Mouse (Mus musculus) heart, adult 8-10 months (tissue): ENCODE results near the gene Ep400. TPM values are rescaled to one million over a fixed set of nuclear protein-coding genes. Genes with fewer than 3 reads are reported as not detected.
A peak's percentile ranks its signal among the peaks of the same experiment; 100 is the strongest.

Experiments used
- DNase-seq: peaks from one replicate; pipeline ENCODE4 v3.0.0; 2022; ENCODE audit warnings: low spot score
- microRNA-seq: library from miRNA; unstranded; fragments of <30 nt; microRNA quantifications from one replicate; pipeline ENCODE4 v1.2.0, GENCODE M21; 2022
- total RNA-seq, 4 experiments: library from RNA; stranded (reverse); gene quantifications; 2 replicates each; pipeline ENCODE4 v1.2.4; 2022

Ep400 gene
- total RNA-seq, 4 experiments from 2014 or later: 33.2 to 37.3 (median 34.8) TPM

- DNase-seq: no peak
Observed at GRCm38 (mm10) chr5:110665486-110666121, 104.9 kb downstream of the Ep400 start.

GRCm38 (mm10) chr5:110664750-110665269 lies 105.7 kb downstream of the Ep400 start:
- DNase-seq: no peak

DNA sequence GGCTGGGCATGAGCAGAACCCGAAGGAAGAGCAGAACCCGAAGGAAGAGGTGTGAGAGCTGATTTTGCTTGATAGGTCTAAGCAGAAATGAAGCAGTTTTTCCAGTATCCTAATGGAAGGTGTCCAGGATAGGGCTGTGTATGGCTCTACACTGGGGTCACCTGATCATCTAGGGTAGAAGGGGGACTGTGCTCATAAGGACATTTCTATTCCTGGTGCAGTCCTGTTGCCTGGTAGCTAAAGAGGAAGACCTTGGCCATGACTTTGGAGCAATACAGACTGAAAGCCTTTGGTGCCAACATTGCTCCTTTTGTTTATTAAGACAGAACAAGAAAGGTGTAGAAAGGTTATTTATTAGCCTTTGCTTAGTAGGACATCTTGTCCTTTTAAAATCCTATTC lies 106.5 kb downstream of the Ep400 start:
- DNase-seq: peak; percentile 16

DNA sequence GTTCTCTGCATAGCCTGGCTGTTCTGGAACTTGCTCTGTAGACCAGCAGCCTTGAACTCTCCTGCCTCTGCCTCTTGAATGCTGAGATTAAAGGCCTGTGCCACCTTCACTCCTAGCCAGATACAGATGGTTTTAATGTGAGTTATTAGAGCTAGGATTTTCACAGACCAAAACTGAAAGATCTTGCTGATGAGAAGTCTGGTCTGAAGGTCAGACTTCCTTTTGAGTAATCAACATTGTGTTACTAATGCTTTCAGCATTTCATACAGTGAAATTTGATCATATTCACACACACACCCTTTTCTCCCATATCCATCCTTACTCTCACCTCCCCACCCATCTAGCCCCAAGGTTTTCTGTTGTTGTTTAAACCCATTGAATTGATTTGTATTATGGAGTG lies 110.8 kb downstream of the Ep400 start:
- DNase-seq: no peak

GRCm38 (mm10) chr5:110653686-110654085 lies 116.8 kb downstream of the Ep400 start:
- peak; percentile 6 for DNase-seq

GRCm38 (mm10) chr5:110652719-110653648 lies 117.5 kb downstream of the Ep400 start, which contains the start of the genes Noc4l and Ddx51:
Noc4l (minus strand) TSS chr5:110653417.
Ddx51 (plus strand) TSS chr5:110653451.
- peak; percentile 92 for DNase-seq

GRCm38 (mm10) chr5:110646377-110646776 lies 124.1 kb downstream of the Ep400 start:
- no peak for DNase-seq

DNA sequence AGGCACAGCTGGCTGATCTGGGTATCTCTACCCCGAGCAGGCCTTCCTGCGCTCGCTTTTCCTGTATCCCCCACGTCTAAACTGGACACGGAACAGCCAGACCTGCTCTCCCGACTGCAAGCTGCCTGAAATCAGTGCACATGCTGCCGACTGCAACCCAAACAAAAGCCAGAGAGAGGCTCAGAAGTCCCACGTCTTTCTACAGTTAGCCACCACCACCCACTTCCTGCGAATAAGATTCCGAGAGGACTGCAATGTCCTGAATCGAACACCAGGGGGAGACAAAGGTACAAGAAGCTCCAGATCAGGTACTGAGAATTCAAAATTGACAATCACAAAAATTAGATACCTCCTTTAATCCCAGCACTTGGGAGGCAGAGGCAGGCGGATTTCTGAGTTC lies 131.1 kb downstream of the Ep400 start:
- DNase-seq: peak; percentile 77

DNA sequence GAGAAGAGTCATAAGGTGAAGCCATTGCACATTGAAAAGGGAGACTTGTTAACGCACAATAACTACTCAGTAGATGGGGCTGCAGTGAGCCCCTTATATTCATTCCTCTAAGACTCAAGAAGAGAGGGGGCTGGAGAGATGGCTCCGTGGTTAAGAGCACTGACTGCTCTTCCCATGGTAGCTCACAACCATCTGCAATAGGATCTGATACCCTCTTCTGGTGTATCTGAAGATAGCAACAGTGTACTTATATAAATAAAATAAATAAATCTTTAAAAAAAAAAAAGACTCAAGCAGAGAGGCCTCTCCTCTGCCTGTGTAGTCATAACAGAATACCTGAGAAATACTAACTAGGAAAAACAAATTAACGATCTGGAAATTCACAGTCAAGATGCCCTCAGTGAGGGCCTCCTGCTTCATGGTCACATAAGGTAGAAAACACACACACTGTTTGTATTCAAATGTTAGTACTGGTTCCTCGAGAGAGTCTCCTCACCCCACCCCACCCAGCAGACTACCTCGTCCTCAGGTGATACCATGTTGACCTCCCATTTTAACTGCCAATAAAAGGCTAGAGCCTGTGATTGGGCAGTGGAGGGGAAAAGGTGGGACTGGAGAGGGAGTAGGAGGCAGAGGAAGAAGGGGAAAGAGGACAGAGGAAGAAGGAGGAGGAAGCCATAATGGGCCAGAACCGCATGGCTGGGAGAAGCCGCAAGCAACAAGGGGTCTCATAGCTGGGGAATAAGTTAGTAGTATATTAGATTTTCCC lies 132.0 kb downstream of the Ep400 start:
- no peak for DNase-seq

DNA sequence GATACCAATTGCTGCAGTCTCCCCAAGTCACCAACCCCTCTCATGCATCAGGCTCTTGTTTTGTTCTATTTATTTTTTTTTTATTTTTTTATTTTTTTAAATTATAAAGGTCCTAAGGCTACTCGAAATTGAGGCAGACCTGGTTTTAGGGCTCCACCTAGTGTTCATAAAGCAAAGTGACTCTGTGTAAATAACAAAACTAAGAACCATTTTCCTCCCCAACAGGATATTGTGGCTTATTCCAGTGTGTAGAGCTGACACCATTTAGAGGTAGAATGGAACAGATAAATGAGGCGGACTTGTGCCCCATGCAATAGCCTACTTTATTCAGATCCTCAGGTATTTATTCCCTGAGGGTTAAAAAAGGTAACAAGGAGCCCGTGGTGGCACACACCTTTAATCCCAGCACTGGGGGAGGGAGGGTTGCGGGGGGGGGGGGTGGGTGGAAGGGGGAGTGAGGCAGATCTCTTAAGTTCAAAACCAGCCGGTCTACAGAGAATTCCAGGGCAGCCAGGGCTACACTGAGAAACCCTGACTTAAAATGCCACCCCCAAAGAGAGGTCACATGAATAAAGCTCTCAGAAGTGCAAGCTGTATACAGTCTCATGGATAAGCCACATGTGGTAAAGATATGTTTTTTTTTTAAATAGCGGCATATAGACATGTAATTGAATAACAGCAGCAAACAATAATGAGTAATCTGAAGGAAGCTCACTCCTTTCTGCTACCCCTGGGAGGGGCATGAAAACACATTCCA lies 134.4 kb downstream of the Ep400 start:
- peak; percentile 26 for DNase-seq

GRCm38 (mm10) chr5:110629525-110630120 lies 140.9 kb downstream of the Ep400 start:
- DNase-seq: no peak

DNA sequence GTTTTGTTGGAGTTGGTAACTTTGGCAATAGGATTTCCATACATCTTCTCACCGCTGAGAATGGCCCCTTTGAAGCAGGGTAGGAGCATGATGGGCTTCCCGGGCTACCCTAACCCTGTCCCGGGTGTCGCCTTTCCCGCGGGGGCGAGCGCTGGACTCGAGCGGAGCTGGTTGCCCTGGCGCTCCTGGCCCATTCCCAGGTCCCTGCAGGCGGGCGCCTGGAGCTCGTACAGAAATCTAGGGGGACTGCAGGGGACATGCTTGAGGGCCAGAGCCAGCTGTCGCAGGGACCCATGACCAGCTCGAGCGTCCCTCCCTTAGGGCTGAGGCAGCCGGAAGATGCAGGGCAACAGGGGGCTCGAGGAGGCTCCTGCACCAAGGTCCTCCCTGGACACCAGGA lies 142.4 kb downstream of the Ep400 start:
- DNase-seq: no peak

GRCm38 (mm10) chr5:110627351-110627750 lies 143.2 kb downstream of the Ep400 start:
- DNase-seq: no peak

GRCm38 (mm10) chr5:110624319-110624718 lies 146.2 kb downstream of the Ep400 start:
- DNase-seq: no peak

DNA sequence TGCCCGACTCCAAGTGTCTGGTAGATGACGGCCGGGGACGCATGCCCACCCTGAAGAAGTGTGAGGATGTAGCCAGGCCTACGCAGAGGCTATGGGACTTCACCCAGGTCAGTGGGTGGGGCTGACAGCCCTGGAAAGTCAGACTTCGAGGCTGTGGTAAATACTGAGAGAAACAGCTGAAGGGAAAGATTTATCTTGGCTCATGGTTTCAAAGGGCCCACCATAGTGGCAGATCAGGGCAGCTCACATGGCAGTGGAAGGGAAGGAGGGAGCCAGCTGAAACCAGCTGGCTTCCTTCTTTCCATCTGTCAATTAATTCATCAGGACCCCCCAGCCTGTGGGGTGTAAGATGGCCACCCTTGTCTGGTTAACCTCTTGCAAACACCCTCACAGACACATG lies 151.3 kb downstream of the Ep400 start:
- DNase-seq: no peak

Small RNA genes within 50 kb of the gene (microRNA-seq; reads per million reads assigned to microRNA genes)
- not detected for gene Mir7026

Other genes with a start within 250 kb of the Ep400 start
- gene Galnt9, start 226.4 kb downstream of the Ep400 start, total RNA-seq: not detected
- gene Noc4l, start 117.3 kb downstream of the Ep400 start, total RNA-seq: 10 to 100 TPM; 12.7 to 13.9 (median 13.6) TPM
- gene Ddx51, start 117.3 kb downstream of the Ep400 start, total RNA-seq: 10 to 100 TPM in 3 of 4 experiments, 1 to 10 TPM in 1; 9.1 to 11.4 (median 10.9) TPM
- 10 to 100 TPM; 16.0 to 24.6 (median 21.3) TPM for gene Pus1, start 9.9 kb upstream of the Ep400 start, total RNA-seq
- gene Ulk1, start 39.4 kb upstream of the Ep400 start, total RNA-seq: 10 to 100 TPM; 63.1 to 99.8 (median 73.6) TPM
- gene Hscb, start 69.1 kb upstream of the Ep400 start, total RNA-seq: 10 to 100 TPM; 17.6 to 21.4 (median 20.4) TPM
- 1 to 10 TPM; 2.0 to 3.2 (median 2.4) TPM for gene Chek2, start 69.3 kb upstream of the Ep400 start, total RNA-seq
- 10 to 100 TPM; 11.0 to 17.2 (median 12.3) TPM for gene Ttc28, start 109.1 kb upstream of the Ep400 start, total RNA-seq